Mouse (Mus musculus): ENCODE results near the gene Srrm2. TPM values are rescaled to one million over a fixed set of nuclear protein-coding genes. Genes with fewer than 3 reads are reported as not detected.

Srrm2 gene
- polyA plus RNA-seq, 1 experiment from 2014 or later = 416 TPM

- Histone ChIP-seq H3K4me1 (no peaks in the 10 kb centered on the region), H3K9ac (no peak overlapping the region), H3K4me3 (no peak overlapping the region), H3K4me2 (peak overlapping the region; percentile 42), H3K27me3 (0 out of 2 replicates have a peak, but pooled peaks cover 4% of the 10 kb centered on the region), H3K36me3 (no peaks in the 10 kb centered on the region), H3K27ac (no peak overlapping the region), H3K9me3 (no peaks in the 10 kb centered on the region)
- 49% methylated on average over 23 of the region's 23 CpGs for WGBS
- peak; percentile 53; the same call in 1 of the 2 replicates for ATAC-seq (ENCODE audit: borderline replicate concordance, extremely low read depth, low FRiP score, low TSS enrichment)
Observed at GRCm38 (mm10) chr17:23843141-23843811, 52.9 kb downstream of the Srrm2 start.

- H3K4me2 ChIP-seq = peak within 1 kb of the TSS; percentile 42
- no peak within 1 kb of the TSS for H3K9ac ChIP-seq
- H3K9me3 ChIP-seq = no peaks in the 10 kb centered on the region
- peak; percentile 68 for ATAC-seq (ENCODE audit: borderline replicate concordance, extremely low read depth, low FRiP score, low TSS enrichment)
- H3K4me1 ChIP-seq = no peaks in the 10 kb centered on the region
- WGBS = 11% methylated on average over 19 of the region's 19 CpGs
- 0 out of 2 replicates have a peak, but pooled peaks cover 4% of the 10 kb centered on the region for H3K27me3 ChIP-seq
- H3K4me3 ChIP-seq = peak within 1 kb of the TSS; percentile 8; the same call in 1 of the 2 replicates
- no peak within 1 kb of the TSS for H3K27ac ChIP-seq
- no peaks in the 10 kb centered on the region for H3K36me3 ChIP-seq
Observed at GRCm38 (mm10) chr17:23843812-23844273, 53.5 kb downstream of the Srrm2 start, which contains the start of the genes Prss32 and Prss41. Gene Prss32 (plus strand): TSS chr17:23843855. Gene Prss41 (minus strand): TSS chr17:23844172.

- Histone ChIP-seq H3K9me3 (no peaks in the 10 kb centered on the region), H3K27me3 (no peaks in the 10 kb centered on the region), H3K4me3 (no peak overlapping the region), H3K4me2 (no peak overlapping the region), H3K9ac (no peak overlapping the region), H3K27ac (no peak overlapping the region), H3K4me1 (no peaks in the 10 kb centered on the region), H3K36me3 (no peaks in the 10 kb centered on the region)
- 62% methylated on average over 2 of the region's 2 CpGs for WGBS
- no peak for ATAC-seq (ENCODE audit: borderline replicate concordance, extremely low read depth, low FRiP score, low TSS enrichment)
Observed at GRCm38 (mm10) chr17:23850028-23850427, 59.7 kb downstream of the Srrm2 start.

- Histone ChIP-seq H3K27ac (no peak overlapping the region), H3K36me3 (no peaks in the 10 kb centered on the region), H3K9ac (no peak overlapping the region), H3K9me3 (no peaks in the 10 kb centered on the region), H3K4me2 (no peak overlapping the region), H3K4me1 (no peaks in the 10 kb centered on the region), H3K4me3 (no peak overlapping the region), H3K27me3 (no peaks in the 10 kb centered on the region)
- no peak for ATAC-seq (ENCODE audit: borderline replicate concordance, extremely low read depth, low FRiP score, low TSS enrichment)
- WGBS = 42% methylated on average over 18 of the region's 19 CpGs
Observed at GRCm38 (mm10) chr17:23850853-23851749, 60.8 kb downstream of the Srrm2 start.

GRCm38 (mm10) chr17:23853292-23853691, 63.0 kb downstream of the Srrm2 start:
- peak; percentile 20; the same call in 1 of the 2 replicates for ATAC-seq (ENCODE audit: borderline replicate concordance, extremely low read depth, low FRiP score, low TSS enrichment)
- Histone ChIP-seq H3K36me3 (no peaks in the 10 kb centered on the region), H3K27ac (no peak overlapping the region), H3K9ac (no peak overlapping the region), H3K4me2 (no peak overlapping the region), H3K4me1 (no peaks in the 10 kb centered on the region), H3K9me3 (no peaks in the 10 kb centered on the region), H3K27me3 (no peaks in the 10 kb centered on the region), H3K4me3 (no peak overlapping the region)
- 37% methylated on average over 5 of the region's 5 CpGs for WGBS

GRCm38 (mm10) chr17:23854229-23854765, 64.0 kb downstream of the Srrm2 start:
- H3K4me2 ChIP-seq = no peak overlapping the region
- WGBS = 73% methylated on average over 10 of the region's 10 CpGs
- no peak overlapping the region for H3K27ac ChIP-seq
- H3K4me3 ChIP-seq = no peak overlapping the region
- H3K36me3 ChIP-seq = no peaks in the 10 kb centered on the region
- no peaks in the 10 kb centered on the region for H3K27me3 ChIP-seq
- no peak overlapping the region for H3K9ac ChIP-seq
- ATAC-seq (ENCODE audit: borderline replicate concordance, extremely low read depth, low FRiP score, low TSS enrichment) = no peak
- H3K4me1 ChIP-seq = no peaks in the 10 kb centered on the region
- no peaks in the 10 kb centered on the region for H3K9me3 ChIP-seq

GRCm38 (mm10) chr17:23857193-23857592, 66.9 kb downstream of the Srrm2 start:
- Histone ChIP-seq H3K36me3 (no peaks in the 10 kb centered on the region), H3K4me2 (no peak overlapping the region), H3K4me3 (no peak overlapping the region), H3K9ac (no peak overlapping the region), H3K27me3 (no peaks in the 10 kb centered on the region), H3K4me1 (no peaks in the 10 kb centered on the region), H3K27ac (no peak overlapping the region), H3K9me3 (no peaks in the 10 kb centered on the region)
- WGBS = 80% methylated on average over 6 of the region's 6 CpGs
- ATAC-seq (ENCODE audit: borderline replicate concordance, extremely low read depth, low FRiP score, low TSS enrichment) = no peak

- Histone ChIP-seq H3K4me3 (no peak overlapping the region), H3K27me3 (no peaks in the 10 kb centered on the region), H3K9ac (no peak overlapping the region), H3K27ac (no peak overlapping the region), H3K36me3 (no peaks in the 10 kb centered on the region), H3K4me1 (no peaks in the 10 kb centered on the region), H3K4me2 (no peak overlapping the region), H3K9me3 (no peaks in the 10 kb centered on the region)
- WGBS = 28% methylated on average over 2 of the region's 2 CpGs
- no peak for ATAC-seq (ENCODE audit: borderline replicate concordance, extremely low read depth, low FRiP score, low TSS enrichment)
Observed at GRCm38 (mm10) chr17:23857913-23858312, 67.6 kb downstream of the Srrm2 start.

GRCm38 (mm10) chr17:23862926-23863325, 72.6 kb downstream of the Srrm2 start:
- H3K9me3 ChIP-seq = no peaks in the 10 kb centered on the region
- H3K4me1 ChIP-seq = no peaks in the 10 kb centered on the region
- WGBS = 81% methylated on average over 4 of the region's 4 CpGs
- no peak overlapping the region for H3K4me3 ChIP-seq
- H3K27me3 ChIP-seq = no peaks in the 10 kb centered on the region
- ATAC-seq (ENCODE audit: borderline replicate concordance, extremely low read depth, low FRiP score, low TSS enrichment) = no peak
- H3K4me2 ChIP-seq = no peak overlapping the region
- no peaks in the 10 kb centered on the region for H3K36me3 ChIP-seq
- H3K27ac ChIP-seq = no peak overlapping the region
- H3K9ac ChIP-seq = no peak overlapping the region

GRCm38 (mm10) chr17:23867756-23868155, 77.4 kb downstream of the Srrm2 start, which contains the start of gene Prss21:
Gene Prss21 (plus strand): TSS chr17:23868056.
- no peak for ATAC-seq (ENCODE audit: borderline replicate concordance, extremely low read depth, low FRiP score, low TSS enrichment)
- no peak within 1 kb of the TSS for H3K27ac ChIP-seq
- no peaks in the 10 kb centered on the region for H3K36me3 ChIP-seq
- WGBS = 82% methylated on average over 15 of the region's 15 CpGs
- H3K4me3 ChIP-seq = no peak within 1 kb of the TSS
- no peak within 1 kb of the TSS for H3K9ac ChIP-seq
- H3K27me3 ChIP-seq = no peaks in the 10 kb centered on the region
- H3K9me3 ChIP-seq = no peaks in the 10 kb centered on the region
- H3K4me1 ChIP-seq = no peaks in the 10 kb centered on the region
- no peak within 1 kb of the TSS for H3K4me2 ChIP-seq

GRCm38 (mm10) chr17:23868513-23868912, 78.2 kb downstream of the Srrm2 start:
- 83% methylated on average over 11 of the region's 11 CpGs for WGBS
- no peaks in the 10 kb centered on the region for H3K4me1 ChIP-seq
- H3K36me3 ChIP-seq = no peaks in the 10 kb centered on the region
- no peak for ATAC-seq (ENCODE audit: borderline replicate concordance, extremely low read depth, low FRiP score, low TSS enrichment)
- H3K27me3 ChIP-seq = no peaks in the 10 kb centered on the region
- H3K9me3 ChIP-seq = no peaks in the 10 kb centered on the region
- H3K27ac ChIP-seq = no peak overlapping the region
- H3K9ac ChIP-seq = no peak overlapping the region
- H3K4me3 ChIP-seq = no peak overlapping the region
- H3K4me2 ChIP-seq = no peak overlapping the region
